Mouse (Mus musculus) embryo, embryonic 11 days (tissue): ENCODE data around the gene Gm3383.
"Not testable (repeated sequence)": the region's sequence is repeated elsewhere in the genome, so short reads cannot be mapped to it uniquely, and the experiment has no call there.

Source experiments
- DNase-seq: peaks from one replicate; pipeline ENCODE4 v3.0.0-alpha.2; 2015

Gene Gm3383

GRCm38 (mm10) chr14:5807882-5808281 is at the start of gene Gm3383:
Gm3383 (minus strand) TSS chr14:5807982.
- DNase-seq, result not testable (repeated sequence)

- not testable (repeated sequence) for DNase-seq
Measured at GRCm38 (mm10) chr14:5855911-5856310, 48.1 kb upstream of the Gm3383 start.

GRCm38 (mm10) chr14:5830229-5830628 is 22.4 kb upstream of the Gm3383 start, which contains the start of gene Gm3424:
Gm3424 (minus strand) TSS chr14:5830329.
- not testable (repeated sequence) for DNase-seq

GRCm38 (mm10) chr14:5812699-5813356 is 5.0 kb upstream of the Gm3383 start:
- DNase-seq, result not testable (repeated sequence)

DNA sequence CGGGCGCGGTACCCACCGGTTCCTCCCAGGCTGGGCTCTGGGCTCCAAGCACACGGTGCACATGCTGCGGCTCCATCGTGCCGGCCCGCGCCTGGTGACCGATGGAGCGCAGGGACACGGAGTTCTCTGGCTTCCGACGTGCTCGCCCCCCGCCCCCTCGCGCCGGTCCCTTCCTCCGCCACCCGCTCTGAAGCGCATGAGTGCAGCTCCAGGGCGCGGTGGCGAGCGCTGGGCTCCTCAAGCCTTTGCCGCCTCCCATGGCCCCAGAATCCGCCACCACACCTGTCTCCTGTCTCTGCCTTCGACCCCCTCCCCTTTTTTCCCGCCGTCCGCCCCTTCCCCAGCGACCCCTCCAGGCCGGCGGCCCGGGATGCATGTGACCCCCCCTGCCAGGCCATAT is 66.3 kb downstream of the Gm3383 start, which contains the start of gene Gm3373:
Gene Gm3373 (minus strand): TSS at position 101 of the 400 bp plus-strand sequence.
- DNase-seq, result not testable (repeated sequence)

DNA sequence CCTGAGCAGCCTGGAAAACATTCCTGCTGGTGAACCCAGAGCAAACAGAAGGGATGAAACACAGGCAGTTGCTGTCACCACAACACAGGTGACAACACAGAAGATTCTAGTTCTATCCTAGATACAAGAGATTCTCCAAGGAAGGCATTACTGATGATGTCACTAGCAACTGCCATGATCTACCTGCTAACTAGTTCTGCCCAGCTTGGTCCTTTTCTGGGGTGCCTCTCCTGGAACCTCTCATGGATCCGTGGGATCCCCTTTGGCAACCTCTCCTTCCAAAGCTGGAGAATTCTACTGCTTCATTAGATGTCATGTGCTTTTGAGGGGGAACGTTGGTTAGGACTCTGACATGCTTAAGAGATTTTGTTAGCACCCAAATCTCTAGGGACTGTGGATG is 120.4 kb downstream of the Gm3383 start, which contains the start of gene Gm9603:
Gene Gm9603 (minus strand): TSS at position 101 of the 400 bp plus-strand sequence.
- not testable (repeated sequence) for DNase-seq

- not testable (repeated sequence) for DNase-seq
Measured at GRCm38 (mm10) chr14:5632928-5633327, 174.9 kb downstream of the Gm3383 start, which contains the start of gene Gm8265. Gm8265 (minus strand) TSS chr14:5633028.
